Mouse (Mus musculus) skeletal muscle tissue, adult 2 months (tissue): ENCODE data around the gene Kcna1.

Experiments
- DNase-seq: peaks from one replicate; pipeline ENCODE4 v3.0.0-alpha.2; 2012; ENCODE audit warnings: low read depth, low spot score

The Kcna1 gene

DNA sequence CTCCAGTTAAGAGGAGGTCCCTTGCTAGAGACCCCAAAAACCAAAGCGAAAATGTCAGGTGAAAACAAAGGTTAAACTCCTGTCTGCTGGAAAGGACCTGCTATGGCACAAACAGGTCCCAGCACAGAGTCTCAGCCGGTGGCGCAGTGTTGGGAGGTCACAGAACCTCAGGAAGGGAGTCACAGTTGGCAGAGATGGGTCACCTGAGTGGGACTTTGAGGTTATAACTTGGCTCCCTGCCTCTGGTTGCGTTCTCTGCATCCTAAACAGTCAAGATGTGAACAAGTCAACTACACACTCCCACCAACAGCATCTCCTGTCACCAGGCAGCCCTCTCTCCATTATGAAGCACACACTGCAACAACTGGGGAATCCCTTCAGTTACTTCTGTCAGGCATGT lies 48.4 kb downstream of the Kcna1 start:
- DNase-seq, result no peak

DNA sequence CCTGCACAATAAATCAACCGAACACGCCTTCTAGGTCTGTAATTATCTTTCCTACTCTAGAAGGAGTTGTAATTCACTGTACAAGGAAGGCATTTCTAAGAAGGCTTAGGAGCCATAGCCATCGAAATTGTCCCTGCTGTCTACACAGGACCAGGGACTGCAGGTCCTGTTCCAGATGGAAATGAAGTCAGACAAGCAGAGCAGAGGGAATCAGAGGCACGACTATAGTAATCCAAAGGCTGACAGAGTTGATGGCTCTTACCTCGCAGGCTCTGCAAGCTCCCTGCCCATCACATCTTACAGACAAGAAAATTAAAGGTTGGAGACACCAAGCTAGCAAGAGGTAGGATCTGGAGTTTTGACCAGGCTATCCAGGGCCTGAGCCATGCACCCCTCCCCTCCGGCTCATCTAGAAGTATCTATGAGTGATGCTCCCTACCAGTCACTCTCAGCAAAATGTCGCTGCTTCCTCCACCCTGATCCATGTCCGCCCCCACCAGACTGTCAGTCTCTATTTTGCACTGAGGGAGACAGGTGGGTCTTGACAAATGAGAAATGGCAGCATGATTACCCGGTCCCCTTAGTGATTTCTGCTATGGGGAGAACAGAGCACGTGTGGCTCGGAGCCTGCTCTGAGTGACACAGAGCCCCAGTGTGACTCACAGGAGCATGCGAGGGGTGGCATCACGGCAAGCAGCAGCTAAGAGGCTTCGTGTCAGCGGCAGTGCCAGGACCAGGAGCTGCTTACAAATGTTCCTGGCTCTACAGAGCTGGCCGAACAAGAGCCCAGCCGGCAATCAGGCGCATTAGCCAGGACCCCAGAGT lies 50.2 kb downstream of the Kcna1 start:
- DNase-seq, result no peak

DNA sequence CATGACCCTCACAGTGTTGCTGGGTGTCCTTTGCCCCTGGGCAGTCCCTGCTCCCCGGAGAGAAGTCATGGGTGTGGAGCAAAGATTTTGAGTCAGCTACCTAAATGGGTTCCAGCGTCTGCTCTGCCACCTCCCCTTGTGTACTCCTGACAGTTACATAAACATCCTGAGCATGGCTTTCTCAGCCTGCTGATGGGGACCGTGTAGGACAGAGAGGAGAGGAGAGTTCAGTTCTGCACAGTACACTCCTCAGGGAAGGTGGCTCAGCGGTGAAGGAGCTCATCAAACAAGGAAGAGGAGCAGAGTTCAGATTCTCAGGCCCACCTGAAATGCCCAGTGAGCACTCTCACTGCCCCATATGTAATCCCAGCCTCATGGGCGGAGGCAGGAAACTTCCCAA lies 51.1 kb downstream of the Kcna1 start:
- DNase-seq, result no peak

DNA sequence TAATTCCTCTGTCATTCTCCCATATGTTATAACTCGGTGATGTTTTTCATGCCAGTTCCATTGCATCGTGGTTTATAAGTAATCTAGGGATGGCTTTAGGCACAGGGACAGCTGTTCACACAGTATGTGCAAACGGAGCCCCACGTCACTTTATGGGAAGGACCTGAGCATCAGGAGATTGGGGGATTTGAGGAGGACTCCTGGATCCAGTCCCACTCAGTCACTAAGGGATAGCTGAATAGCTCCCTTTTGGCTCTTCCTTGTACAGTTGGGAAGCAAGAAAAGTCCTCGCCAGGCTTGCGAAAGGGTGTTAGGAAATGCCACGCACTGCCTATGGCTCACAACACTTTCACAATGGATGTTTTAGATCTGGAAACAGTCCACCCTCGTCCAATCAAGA lies 51.8 kb downstream of the Kcna1 start:
- no peak for DNase-seq

DNA sequence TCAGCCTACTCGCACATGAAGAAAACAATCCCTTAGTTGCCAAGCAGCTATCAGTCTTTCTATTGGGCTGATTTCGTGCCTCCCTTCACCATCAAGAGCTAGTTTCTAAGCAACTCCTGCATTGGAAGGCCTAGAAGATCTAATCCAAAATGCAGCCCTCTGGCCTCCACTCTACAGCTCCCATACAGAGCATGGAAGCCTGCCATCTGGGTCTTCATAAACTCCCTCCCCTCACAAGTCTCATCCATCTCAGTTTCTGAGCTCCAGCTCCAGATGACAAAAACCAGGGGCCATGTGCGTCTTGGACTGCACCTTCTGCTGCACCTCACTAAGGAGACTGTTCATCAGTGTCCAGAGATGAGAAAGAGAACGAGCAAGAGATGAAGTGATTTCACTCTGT lies 52.8 kb downstream of the Kcna1 start:
- DNase-seq, result no peak
